Mouse (Mus musculus) midbrain, embryonic 11.5 days (tissue): ENCODE results near the gene Psmb11. TPM values are rescaled to one million over a fixed set of nuclear protein-coding genes. Genes with fewer than 3 reads are reported as not detected.

ENCODE experiments used
- ATAC-seq: fragments of 200-750 bp; cut with Nextera tagmentation; 2 replicates; pipeline ENCODE4 v1.8.0; 2017; ENCODE audit warnings: moderate TSS enrichment, moderate library complexity; ENCODE audit not compliant: low FRiP score
- DNase-seq: peaks from one replicate; pipeline ENCODE4 v3.0.0; 2015; ENCODE audit warnings: low spot score; ENCODE audit errors: missing footprints
- H3K27ac ChIP-seq: fragments of 300-500 bp; sonication (generic); 2 replicates; pipeline ENCODE4 v1.5.1; 2014; ENCODE audit warnings: low read depth, low read length
- H3K27me3 ChIP-seq: fragments of 300-500 bp; sonication (generic); 2 replicates; pipeline ENCODE4 v1.6.1; 2014; ENCODE audit warnings: mild to moderate bottlenecking, low read length, moderate library complexity, mixed read lengths; ENCODE audit not compliant: control insufficient read depth, insufficient read depth
- H3K36me3 ChIP-seq: fragments of 300-500 bp; sonication (generic); 2 replicates; pipeline ENCODE4 v1.6.1; 2014; ENCODE audit warnings: mild to moderate bottlenecking, low read length, moderate library complexity, mixed read lengths; ENCODE audit not compliant: control insufficient read depth, insufficient read depth
- H3K4me1 ChIP-seq: fragments of 300-500 bp; sonication (generic); 2 replicates; pipeline ENCODE4 v1.6.1; 2014; ENCODE audit warnings: low read length; ENCODE audit not compliant: control insufficient read depth, insufficient read depth
- H3K4me2 ChIP-seq: fragments of 300-500 bp; sonication (generic); 2 replicates; pipeline ENCODE4 v1.6.1; 2014; ENCODE audit warnings: mild to moderate bottlenecking, moderate library complexity
- H3K4me3 ChIP-seq: fragments of 300-500 bp; sonication (generic); 2 replicates; pipeline ENCODE4 v1.5.1; 2014; ENCODE audit warnings: low read depth, low read length
- H3K9ac ChIP-seq: fragments of 300-500 bp; sonication (generic); 2 replicates; pipeline ENCODE4 v1.6.1; 2014; ENCODE audit warnings: low read length
- H3K9me3 ChIP-seq: fragments of 300-500 bp; sonication (generic); 2 replicates; pipeline ENCODE4 v1.6.1; 2016; ENCODE audit warnings: low read length; ENCODE audit not compliant: control insufficient read depth
- WGBS: fragments of 180-500 bp; shearing (Covaris S2); extraction: QIAGEN DNeasy Blood & Tissue Kit; methylation state at CpG from one replicate; pipeline ENCODE4 v1.1.7; 2014; 5-methylcytosine and 5-hydroxymethylcytosine counted together
- polyA plus RNA-seq: library from polyadenylated mRNA; unstranded; fragments of >200 nt; fragmentation: Nextera tagmentation; extraction: Ambion mirVana; gene quantifications from 2 replicates; pipeline ENCODE4 v1.2.1, GENCODE M21; 2014

Psmb11 gene
- polyA plus RNA-seq, 1 experiment from 2014 or later = not detected

DNA sequence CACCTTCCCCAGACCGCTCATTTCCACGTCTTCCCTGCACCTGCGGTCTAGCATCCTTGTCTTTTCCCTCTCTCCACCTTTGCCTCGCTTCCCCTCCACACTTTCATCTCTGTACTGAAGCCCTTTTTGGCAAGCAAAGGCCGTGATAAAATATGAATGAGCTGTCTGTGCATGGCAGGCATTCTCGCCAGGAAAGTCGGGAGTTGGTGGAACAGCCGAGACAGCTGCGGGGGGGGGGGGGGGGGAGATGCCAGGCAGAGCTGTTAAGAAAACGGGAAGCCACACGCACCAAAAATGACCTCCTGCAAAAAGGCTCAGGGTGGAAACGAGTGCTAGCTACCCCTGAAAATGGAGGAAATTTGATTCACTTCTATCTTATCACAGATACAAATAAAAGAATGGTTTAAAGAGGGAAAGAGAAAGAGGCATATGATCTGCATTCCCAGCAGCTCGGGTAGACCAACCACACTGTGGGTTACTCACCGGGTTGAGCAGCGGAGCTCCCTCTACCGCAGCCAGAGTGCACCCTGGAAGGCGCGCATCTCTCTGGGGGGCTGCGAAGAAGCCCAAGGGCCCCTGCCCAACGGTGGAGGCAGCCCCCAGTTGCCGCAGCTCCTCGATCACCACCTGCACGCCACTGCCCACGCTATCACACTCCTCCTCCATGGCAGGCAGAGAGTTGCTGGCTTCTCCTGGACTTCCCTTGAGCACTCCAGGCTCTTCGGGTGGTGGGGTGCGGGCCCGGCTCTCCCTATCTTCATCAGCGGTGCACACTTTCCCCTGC is 26.4 kb upstream of the Psmb11 start:
- Histone ChIP-seq H3K4me1 (no peaks in the 10 kb centered on the region), H3K4me3 (no peak overlapping the region), H3K36me3 (peaks cover 3% of the 10 kb centered on the region), H3K27me3 (no peaks in the 10 kb centered on the region), H3K27ac (no peak overlapping the region), H3K9ac (no peak overlapping the region), H3K4me2 (no peak overlapping the region), H3K9me3 (no peaks in the 10 kb centered on the region)
- ATAC-seq = no peak
- DNase-seq = no peak
- WGBS = 70% methylated on average over 27 of the region's 28 CpGs

DNA sequence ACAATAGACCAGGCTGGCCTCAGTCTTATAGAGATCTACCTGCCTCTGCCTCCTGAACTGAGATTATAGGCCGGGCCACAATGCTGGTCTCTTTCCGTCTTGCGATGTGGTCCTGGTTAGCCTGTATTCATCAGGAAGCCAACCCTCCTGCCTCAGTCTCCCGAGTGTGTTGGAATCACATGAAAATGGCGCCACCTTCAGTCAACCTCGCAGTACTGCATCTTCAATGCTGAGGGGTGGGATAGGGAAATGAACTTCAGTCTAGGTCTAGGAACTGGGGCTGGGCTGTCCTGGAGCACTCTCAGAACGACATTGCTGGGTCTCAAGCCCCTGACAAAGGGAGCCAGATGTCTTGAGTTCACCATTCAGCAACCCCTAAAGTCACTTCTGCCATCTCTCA is 24.1 kb upstream of the Psmb11 start:
- no peaks in the 10 kb centered on the region for H3K27me3 ChIP-seq
- no peak overlapping the region for H3K27ac ChIP-seq
- 77% methylated on average over 7 of the region's 7 CpGs for WGBS
- no peak overlapping the region for H3K4me2 ChIP-seq
- peaks cover 3% of the 10 kb centered on the region for H3K36me3 ChIP-seq
- no peaks in the 10 kb centered on the region for H3K9me3 ChIP-seq
- ATAC-seq (no peak), DNase-seq (peak; percentile 86)
- H3K4me3 ChIP-seq = no peak overlapping the region
- H3K9ac ChIP-seq = no peak overlapping the region
- no peaks in the 10 kb centered on the region for H3K4me1 ChIP-seq

DNA sequence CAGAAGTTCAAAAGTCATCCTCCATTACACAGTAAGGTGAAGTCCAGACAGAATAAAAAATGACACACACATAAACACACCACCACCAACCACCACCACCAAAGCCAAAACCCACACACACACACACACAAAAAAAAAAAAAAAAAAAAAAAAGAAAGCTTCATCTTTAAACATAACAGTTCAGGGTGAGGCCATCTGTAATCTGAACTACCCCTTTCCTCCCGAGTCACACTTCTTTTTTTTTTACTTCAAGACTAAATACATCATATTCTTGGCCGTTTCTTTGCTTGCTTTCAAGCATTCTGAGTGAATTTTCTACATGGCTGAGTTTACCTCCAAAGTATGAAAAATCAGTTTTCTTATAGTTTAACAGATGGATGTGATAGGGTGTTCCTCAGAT is 19.6 kb upstream of the Psmb11 start:
- H3K9me3 ChIP-seq = no peaks in the 10 kb centered on the region
- no peak overlapping the region for H3K4me2 ChIP-seq
- 90% methylated on average over 2 of the region's 2 CpGs for WGBS
- no peak overlapping the region for H3K4me3 ChIP-seq
- peaks cover 13% of the 10 kb centered on the region for H3K4me1 ChIP-seq
- H3K9ac ChIP-seq = no peak overlapping the region
- H3K27ac ChIP-seq = no peak overlapping the region
- DNase-seq = no peak
- no peaks in the 10 kb centered on the region for H3K36me3 ChIP-seq
- no peaks in the 10 kb centered on the region for H3K27me3 ChIP-seq
- ATAC-seq = no peak

DNA sequence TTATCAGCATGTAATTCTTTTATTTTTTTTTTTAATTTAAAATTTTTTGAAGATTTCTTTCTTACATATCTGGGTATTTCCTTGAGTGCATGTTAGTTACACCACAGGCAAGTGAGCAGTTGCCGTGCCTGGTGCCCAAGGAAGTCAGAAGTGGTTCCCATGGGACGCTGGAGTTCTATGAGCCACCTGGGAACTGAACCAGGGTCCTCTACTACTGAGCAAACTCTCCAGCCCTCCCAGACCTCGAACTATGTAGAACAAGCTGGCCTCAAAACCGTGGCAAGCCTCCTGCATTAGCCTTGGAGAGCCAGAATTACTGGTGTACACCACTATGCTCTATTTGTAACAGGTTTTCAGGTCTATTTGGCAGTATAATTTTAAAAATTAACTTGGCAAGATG is 18.6 kb upstream of the Psmb11 start:
- DNase-seq (no peak), ATAC-seq (peak; percentile 3; the same call in 1 of the 2 replicates)
- Histone ChIP-seq H3K9ac (peak overlapping the region; percentile 70), H3K4me1 (peaks cover 13% of the 10 kb centered on the region), H3K27ac (peak overlapping the region; percentile 52), H3K4me2 (peak overlapping the region; percentile 34), H3K27me3 (no peaks in the 10 kb centered on the region), H3K4me3 (peak overlapping the region; percentile 51), H3K36me3 (no peaks in the 10 kb centered on the region), H3K9me3 (no peaks in the 10 kb centered on the region)
- 58% methylated on average over 4 of the region's 4 CpGs for WGBS

DNA sequence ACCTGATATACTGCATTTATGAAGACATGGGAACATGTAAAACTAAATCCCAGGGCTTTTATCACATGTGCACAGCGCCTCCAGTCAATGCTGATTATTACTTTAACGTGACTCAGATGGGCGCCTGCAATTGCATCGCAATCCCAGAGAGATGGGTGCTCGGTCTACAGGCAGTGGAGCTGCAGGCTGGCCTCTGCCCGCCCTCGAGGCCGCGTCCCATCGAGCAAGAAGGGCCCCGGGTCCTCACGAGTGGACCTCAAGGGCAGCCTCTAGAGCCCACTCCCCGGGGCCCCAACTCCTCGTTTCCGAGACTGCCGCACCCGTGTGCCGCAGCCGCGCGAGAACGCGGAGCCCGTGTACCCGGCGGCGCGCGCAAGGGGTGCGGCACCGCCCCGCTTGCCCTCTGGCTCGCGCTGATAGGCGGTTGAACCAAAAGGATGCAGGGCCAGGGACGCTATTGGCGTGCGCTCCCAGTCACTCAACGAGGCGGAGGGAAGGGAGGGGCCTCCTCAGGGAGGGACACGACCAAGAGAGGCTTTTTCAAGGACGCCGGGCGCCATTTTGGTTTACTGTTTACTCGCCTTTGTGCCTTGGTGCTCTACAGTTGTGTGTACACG is 18.1 kb upstream of the Psmb11 start:
- peak; percentile 99 for ATAC-seq
- peak overlapping the region; percentile 34 for H3K4me2 ChIP-seq
- WGBS = under 1% methylated on average over 46 of the region's 46 CpGs

DNA sequence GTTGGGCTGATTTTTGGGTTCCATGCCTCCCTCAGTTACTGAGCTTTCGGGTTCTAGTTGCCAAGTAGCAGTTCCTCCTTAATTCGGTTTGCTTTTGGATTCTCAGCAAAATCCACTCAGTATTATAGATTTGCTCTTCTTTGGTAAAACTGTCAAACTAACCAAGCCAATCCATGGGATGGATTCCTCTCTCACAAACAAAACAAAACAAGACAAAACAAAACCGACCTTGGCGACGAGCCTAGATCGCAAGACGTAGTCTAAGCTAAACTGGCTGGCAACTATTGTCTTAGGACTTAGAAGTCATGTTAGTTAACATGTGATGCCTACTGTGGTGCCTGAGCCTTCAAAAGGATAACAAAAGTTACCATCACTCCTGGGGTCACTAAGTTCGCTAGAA is 17.5 kb upstream of the Psmb11 start:
- no peak for DNase-seq
- H3K4me3 ChIP-seq = no peak overlapping the region; the same call in 1 of the 2 replicates
- no peaks in the 10 kb centered on the region for H3K27me3 ChIP-seq
- H3K9me3 ChIP-seq = no peaks in the 10 kb centered on the region
- 84% methylated on average over 8 of the region's 8 CpGs for WGBS
- ATAC-seq = no peak
- no peak overlapping the region for H3K9ac ChIP-seq
- H3K4me2 ChIP-seq = peak overlapping the region; percentile 34
- peaks cover 13% of the 10 kb centered on the region for H3K4me1 ChIP-seq
- no peak overlapping the region; the same call in 1 of the 2 replicates for H3K27ac ChIP-seq
- H3K36me3 ChIP-seq = no peaks in the 10 kb centered on the region

More for the DNA sequence above, 18.1 kb upstream of the Psmb11 start:
- H3K27ac ChIP-seq = peak overlapping the region; percentile 52
- peak overlapping the region; percentile 70 for H3K9ac ChIP-seq
- peak overlapping the region; percentile 51 for H3K4me3 ChIP-seq
- no peaks in the 10 kb centered on the region for H3K27me3 ChIP-seq
- peaks cover 13% of the 10 kb centered on the region for H3K4me1 ChIP-seq
- no peaks in the 10 kb centered on the region for H3K36me3 ChIP-seq
- peak; percentile 99 for DNase-seq
- H3K9me3 ChIP-seq = no peaks in the 10 kb centered on the region

DNA sequence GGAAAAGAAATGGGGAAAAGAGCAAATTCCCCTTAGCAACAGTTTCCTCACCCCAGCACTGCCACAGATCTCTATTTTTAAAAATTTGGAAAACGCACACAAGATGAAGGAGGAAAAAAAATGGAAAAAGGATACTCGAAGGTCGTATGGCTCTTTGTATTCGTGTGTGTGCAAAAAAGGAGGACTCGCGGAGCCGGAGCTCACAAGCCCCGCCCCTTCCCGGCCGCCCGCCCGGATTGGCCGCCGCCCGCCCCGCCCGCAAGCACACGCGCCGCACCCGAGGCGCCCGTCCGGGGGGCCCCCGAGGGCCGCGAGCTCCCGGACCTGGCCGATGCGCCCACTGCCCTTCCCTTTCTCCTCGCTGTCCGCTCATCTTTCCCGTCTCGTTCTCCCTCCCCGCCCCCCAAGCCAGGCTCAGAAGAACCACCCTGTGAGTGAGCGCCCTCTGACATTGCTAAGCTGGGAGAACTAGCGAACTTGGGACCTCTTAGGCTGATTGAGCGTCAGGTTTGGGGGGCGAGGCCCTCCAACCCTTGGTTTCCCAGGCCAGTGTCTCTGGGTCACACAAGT is 15.4 kb upstream of the Psmb11 start, which contains the start of gene 4931414P19Rik:
Gene 4931414P19Rik (minus strand): TSS at position 242 of the 570 bp plus-strand sequence.
- H3K27ac ChIP-seq = peak within 1 kb of the TSS; percentile 50; the same call in 1 of the 2 replicates
- no peaks in the 10 kb centered on the region for H3K36me3 ChIP-seq
- H3K4me1 ChIP-seq = peaks cover 13% of the 10 kb centered on the region
- DNase-seq (peak; percentile 97), ATAC-seq (peak; percentile 59)
- WGBS = 1% methylated on average over 38 of the region's 39 CpGs
- H3K9ac ChIP-seq = peak within 1 kb of the TSS; percentile 63
- no peaks in the 10 kb centered on the region for H3K27me3 ChIP-seq
- peak within 1 kb of the TSS; percentile 40 for H3K4me3 ChIP-seq
- no peaks in the 10 kb centered on the region for H3K9me3 ChIP-seq
- peak within 1 kb of the TSS; percentile 60 for H3K4me2 ChIP-seq

DNA sequence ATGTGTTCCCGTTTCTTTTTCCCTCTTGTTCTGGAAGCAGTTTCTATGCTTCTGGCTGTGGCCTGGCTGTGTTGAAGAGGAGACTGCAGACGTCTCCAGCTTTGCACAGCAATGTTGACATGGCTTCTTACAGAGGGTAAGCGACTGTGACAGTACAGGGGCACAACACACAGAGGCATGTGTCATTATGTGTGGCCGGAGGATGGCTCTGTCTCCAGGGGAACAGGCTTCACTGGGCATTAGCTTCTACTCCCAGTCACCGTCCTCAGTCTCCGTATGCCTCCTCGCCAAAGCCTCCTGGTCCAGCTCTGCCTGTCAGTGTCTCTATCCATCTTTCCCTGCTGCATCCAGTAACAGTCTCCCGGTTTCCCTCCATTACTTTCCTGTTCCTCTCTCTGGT is 14.0 kb upstream of the Psmb11 start:
- no peak for DNase-seq
- Histone ChIP-seq H3K4me2 (no peak overlapping the region), H3K4me3 (no peak overlapping the region), H3K27ac (no peak overlapping the region), H3K9me3 (no peaks in the 10 kb centered on the region), H3K9ac (no peak overlapping the region), H3K27me3 (no peaks in the 10 kb centered on the region), H3K4me1 (peaks cover 13% of the 10 kb centered on the region), H3K36me3 (peaks cover 2% of the 10 kb centered on the region; the same call in 1 of the 2 replicates)
- 53% methylated on average over 8 of the region's 8 CpGs for WGBS
- no peak for ATAC-seq

DNA sequence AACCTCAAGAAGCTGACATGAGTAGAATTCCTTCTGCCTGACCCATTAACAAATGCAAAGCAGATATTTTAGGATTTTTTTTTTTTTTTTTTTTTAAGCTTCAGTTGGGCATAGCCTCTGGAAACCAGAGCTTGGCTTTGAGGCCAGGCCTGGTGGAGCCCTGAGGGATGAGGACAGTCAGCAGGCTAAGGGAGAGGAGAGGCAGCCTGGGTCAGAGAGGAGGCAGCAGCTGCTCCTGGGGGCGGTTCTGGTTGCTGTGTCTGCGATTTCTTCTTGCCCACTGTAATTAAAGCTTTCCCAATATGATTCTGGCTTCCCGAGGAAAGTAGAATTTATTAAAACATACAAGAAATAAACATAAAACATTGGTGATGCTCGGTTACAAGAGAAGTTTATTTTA is 12.0 kb upstream of the Psmb11 start:
- H3K27ac ChIP-seq = no peak overlapping the region
- ATAC-seq (no peak), DNase-seq (no peak)
- H3K4me1 ChIP-seq = peaks cover 8% of the 10 kb centered on the region
- H3K4me3 ChIP-seq = no peak overlapping the region
- H3K27me3 ChIP-seq = no peaks in the 10 kb centered on the region
- H3K9ac ChIP-seq = no peak overlapping the region
- 87% methylated on average over 4 of the region's 4 CpGs for WGBS
- peaks cover 2% of the 10 kb centered on the region; the same call in 1 of the 2 replicates for H3K36me3 ChIP-seq
- no peaks in the 10 kb centered on the region for H3K9me3 ChIP-seq
- no peak overlapping the region for H3K4me2 ChIP-seq
